Mouse (Mus musculus) 416B (cell line): ENCODE data around the gene Slc1a4.

ENCODE experiments used
- DNase-seq: peaks from one replicate; pipeline ENCODE4 v3.0.0; 2011; ENCODE audit warnings: low read depth

Gene Slc1a4

GRCm38 (mm10) chr11:20325073-20325694 lies 7.3 kb downstream of the Slc1a4 start:
- peak; percentile 39 for DNase-seq

GRCm38 (mm10) chr11:20324006-20324405 lies 8.5 kb downstream of the Slc1a4 start:
- no peak for DNase-seq

GRCm38 (mm10) chr11:20322366-20322765 lies 10.1 kb downstream of the Slc1a4 start:
- DNase-seq: no peak

DNA sequence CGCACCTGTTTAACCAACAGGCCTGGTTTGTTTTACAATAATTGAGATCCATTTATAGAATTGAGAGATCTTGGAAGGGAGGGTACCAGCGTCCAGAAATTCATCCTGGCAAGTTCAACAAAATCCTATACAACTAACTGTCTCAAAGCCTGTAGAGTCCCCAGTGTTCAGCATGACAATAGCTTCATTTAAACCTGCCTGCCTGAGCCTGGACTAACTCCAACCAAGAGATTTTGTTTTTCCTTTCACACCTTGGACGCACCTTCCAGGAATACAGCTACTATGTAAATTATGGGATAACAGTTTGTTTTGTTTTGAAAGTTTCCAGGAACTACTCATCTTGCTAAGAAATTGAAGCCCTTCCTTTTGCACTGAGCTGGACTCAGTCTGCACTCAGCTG lies 11.9 kb downstream of the Slc1a4 start:
- DNase-seq: no peak

GRCm38 (mm10) chr11:20318659-20319454 lies 13.7 kb downstream of the Slc1a4 start:
- no peak for DNase-seq

DNA sequence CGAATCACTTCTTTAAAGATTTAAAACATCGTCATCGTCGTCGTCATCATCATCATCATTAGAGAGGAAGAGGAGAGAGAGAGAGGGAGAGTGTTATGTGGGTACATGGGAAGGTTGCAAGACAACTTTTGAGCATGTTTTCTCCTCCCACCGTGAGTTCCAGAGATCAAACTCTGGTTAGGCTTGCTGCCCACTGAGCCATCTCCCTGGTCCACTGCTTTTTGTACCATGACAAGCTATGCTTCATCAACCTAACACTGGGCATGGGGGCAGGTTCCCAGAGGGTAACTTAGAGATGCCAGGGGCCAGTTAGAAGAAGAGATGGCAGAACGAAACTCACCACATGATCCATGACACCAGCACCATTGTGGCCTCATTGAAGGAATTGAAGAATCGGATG lies 18.9 kb downstream of the Slc1a4 start:
- DNase-seq: no peak

GRCm38 (mm10) chr11:20309044-20309443 lies 23.5 kb downstream of the Slc1a4 start:
- no peak for DNase-seq

DNA sequence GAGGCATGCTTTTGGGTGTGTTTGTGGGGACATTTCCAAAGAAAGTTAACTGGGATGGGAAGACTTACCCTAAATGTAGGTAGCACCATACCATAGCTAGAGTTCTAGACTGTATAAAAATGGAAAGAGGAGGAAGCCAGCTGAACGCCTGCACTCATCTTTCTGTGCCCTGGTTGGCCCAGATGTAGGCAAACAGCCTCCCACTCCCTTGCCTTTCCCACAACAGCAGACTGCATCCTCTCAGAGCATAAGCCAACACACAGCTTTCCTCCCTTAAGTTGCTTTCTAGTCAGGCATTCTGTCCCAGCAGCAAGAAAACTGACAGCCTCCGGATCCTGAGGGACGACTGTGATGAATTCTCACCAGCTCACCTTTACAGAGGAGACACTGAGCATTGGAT lies 25.1 kb downstream of the Slc1a4 start:
- no peak for DNase-seq

DNA sequence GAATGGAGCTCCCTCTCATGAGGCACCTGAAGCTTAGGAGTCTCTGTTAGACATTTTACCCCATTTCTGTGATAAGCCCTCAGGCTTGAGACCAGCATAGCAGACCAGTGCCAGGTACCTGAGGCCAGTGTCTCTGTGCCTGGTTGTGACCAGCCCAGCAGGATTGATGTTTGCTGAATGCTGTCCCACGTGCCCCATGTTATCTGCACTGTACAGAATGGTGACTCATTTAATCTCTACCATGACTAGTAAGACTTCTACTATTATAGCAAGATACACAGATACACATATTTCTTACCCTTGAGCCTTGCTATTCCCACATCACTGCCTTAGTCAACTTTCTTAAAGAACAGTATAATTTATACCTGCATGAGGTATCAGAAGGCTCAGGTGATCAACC lies 26.9 kb downstream of the Slc1a4 start:
- peak; percentile 7 for DNase-seq

GRCm38 (mm10) chr11:20304341-20304740 lies 28.2 kb downstream of the Slc1a4 start:
- peak; percentile 19 for DNase-seq

DNA sequence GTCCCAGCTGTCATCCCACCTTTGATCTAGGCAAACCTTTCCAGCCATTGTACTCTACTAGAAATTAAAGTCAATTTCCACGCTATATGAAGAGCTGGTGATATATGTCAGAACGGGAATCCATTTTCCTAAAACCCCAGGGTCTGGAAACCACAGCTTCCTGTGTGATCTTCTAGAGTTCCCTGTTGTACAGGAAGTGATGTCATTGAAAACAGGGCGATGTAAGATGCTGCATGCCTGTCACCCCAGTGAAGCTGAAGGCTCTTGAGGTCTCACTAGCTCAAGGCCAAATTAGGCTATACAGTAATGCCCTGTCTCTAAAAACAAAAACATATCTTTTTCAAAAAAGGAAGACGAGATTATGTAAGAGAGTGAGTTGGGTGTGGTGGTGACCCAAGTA lies 31.2 kb downstream of the Slc1a4 start:
- DNase-seq: peak; percentile 41

- no peak for DNase-seq
Measured at GRCm38 (mm10) chr11:20300850-20301249, 31.7 kb downstream of the Slc1a4 start.

DNA sequence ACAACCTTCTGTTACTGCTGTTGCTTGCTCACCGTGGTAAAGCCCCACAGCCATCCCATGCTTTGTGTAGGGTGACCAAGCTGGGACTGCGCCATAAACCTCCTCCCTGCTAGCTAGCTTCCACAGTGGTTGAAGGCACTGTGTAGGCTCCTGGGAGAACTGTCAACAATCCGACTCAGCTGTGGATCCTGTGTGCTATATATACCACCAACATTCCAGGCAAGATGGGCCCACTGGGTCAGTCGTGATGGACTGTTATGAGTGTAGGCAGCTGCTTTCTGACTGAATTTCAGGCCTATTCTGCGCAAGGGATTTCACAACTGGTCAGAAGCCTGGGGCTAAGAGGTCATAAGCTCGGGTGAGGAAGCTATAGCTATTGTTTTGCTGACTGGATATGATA lies 32.6 kb downstream of the Slc1a4 start:
- no peak for DNase-seq

DNA sequence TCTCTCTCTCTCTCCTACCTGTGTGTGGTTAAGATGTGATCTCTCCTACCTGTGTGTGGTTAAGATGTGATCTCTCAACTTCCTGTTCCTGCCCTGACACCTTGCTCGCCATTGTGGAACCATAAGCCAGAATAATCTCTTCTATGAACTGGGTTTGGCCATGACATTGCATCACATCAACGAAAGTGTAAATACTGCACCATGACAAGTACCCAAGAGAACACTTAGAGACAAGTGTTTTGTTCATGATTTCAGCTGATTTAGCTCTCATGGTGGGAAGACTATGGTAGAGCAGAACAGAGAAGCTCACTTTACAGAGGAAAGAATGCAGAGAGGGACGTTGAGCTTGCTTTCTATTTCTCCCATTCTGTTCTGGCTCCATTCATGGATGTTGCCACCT lies 48.0 kb downstream of the Slc1a4 start:
- DNase-seq: no peak

DNA sequence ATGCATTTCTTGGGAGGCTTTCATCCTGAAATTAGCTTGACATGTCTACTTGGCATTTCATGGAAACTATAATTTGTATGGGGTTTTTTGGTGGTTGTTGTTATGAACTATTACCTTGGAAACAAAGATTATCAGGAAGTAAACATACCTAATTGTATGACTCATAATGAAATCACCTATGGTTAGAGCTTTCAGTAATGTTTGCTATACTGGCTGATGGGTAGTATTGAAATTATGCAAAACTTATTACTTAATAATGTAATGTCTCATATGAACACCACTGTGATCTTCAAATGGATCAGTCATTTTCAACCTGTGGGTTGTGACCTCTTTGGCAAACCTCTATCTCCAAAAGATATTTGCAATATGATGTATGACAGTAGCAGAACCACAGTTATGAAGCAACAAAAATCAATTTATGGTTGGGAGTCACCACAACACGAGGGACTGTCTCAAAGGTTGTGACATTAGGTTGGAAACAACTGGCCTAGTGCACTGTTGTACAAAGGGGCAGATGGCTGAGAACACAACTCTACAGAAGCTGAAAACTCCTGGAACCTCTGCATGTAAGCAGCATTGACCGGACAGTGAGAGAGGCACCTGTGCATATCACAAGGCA lies 49.8 kb downstream of the Slc1a4 start:
- DNase-seq: no peak

GRCm38 (mm10) chr11:20280982-20281381 lies 51.5 kb downstream of the Slc1a4 start:
- peak; percentile 8 for DNase-seq

DNA sequence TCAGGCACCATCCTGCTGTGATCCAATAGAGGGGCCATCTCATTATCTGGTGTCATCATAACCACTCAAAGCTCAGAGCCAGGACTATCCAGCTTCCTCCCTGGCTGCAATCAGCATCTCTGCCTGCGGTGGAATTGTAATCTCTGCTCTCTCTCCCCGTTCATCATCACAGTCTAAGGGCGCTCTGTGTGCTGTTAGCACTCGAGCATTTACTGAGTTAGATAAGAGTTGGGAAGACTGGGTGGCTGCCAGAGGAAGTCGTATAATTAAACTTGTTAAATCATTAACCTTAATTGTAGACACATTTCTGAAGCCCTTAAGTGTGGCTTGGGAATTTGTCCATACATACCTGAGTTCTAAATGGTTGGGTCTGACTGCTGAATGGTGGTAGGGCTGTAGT lies 53.8 kb downstream of the Slc1a4 start:
- DNase-seq: no peak

DNA sequence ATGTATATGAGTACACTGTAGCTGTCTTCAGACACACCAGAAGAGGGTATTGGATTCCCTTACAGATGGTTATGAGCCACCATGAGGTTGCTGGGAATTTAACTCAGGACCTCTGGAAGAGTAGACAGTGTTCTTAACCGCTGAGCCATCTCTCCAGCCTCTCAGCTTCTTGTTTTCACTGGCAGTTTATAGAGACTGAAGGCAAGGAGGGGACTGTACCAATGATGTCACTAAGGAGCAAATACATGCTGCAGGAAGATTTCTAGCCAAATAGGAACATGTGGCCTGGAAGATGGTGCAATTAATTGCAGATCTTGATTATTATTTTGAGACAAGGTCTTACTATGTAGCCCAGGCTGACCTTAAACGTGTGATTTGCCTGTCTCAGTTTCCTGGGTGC lies 55.4 kb downstream of the Slc1a4 start:
- no peak for DNase-seq

DNA sequence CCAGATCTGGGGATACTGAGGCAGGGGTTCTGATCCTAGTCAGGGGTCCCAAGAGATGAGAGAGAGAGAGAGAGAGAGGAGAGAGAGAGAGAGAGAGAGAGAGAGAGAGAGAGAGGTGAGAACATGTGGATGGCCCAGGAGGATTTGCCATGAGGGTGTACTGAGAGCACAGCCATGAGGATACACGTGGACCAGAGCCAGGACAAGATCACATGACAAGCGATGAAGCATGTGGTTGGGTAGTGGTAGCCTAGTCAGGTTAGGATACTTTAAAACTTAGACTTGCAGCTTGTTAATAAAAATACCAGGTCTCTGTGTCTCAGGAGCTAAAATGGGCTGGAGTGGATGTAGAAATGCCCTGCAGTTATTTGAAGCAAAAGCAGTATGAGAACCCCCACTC lies 56.5 kb downstream of the Slc1a4 start:
- DNase-seq: no peak

GRCm38 (mm10) chr11:20269885-20270284 lies 62.6 kb downstream of the Slc1a4 start:
- no peak for DNase-seq

- DNase-seq: peak; percentile 51
Measured at GRCm38 (mm10) chr11:20262628-20263380, 69.7 kb downstream of the Slc1a4 start.

DNA sequence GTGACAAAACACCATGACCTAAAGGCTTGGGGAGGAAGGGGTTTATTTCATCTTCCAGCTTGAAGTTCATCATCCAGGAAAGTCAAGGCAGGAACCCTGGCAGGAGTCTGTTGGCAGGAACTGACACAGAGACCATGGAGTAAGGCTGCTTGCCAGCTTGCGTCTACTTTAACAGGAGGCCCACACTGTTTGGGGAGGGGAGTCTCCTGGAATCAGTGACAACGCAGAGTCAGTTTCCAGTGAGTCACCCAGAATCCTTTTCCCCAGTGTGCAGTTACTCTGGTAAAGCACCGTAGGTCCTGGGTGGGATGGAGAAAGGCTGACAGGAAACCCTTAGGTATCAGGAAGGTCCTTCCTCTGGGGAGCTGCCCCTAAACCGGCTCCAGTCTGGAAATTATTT lies 77.7 kb downstream of the Slc1a4 start:
- no peak for DNase-seq

GRCm38 (mm10) chr11:20253088-20253487 lies 79.4 kb downstream of the Slc1a4 start:
- no peak for DNase-seq
